In genomic region chr1:25490174-25490573, GRCm38 (mm10) we compare ENCODE assay signal across 14 mouse cellular contexts.
"Had no signal": no experiment of that assay in that cellular context is flagged by ENCODE, and none has a peak within 500 bp of the region (broad histone marks: within the 10 kb centered on the region; RNA-seq: fewer than 3 reads in every experiment).

No protein-coding gene starts in this region.

- H3K4me1 ChIP-seq: kidney, embryonic 15.5 days; limb, embryonic 13.5 days; midbrain, embryonic 12.5 days; neural tube, embryonic 13.5 days had no signal

- H3K4me3 ChIP-seq: kidney, embryonic 15.5 days; limb, embryonic 13.5 days; midbrain, embryonic 12.5 days; neural tube, embryonic 13.5 days had no signal

- H3K4me2 ChIP-seq: kidney, embryonic 15.5 days; limb, embryonic 13.5 days; midbrain, embryonic 12.5 days; neural tube, embryonic 13.5 days had no signal

- H3K27me3 ChIP-seq: kidney, embryonic 15.5 days; limb, embryonic 13.5 days; midbrain, embryonic 12.5 days; neural tube, embryonic 13.5 days had no signal

- ATAC-seq: midbrain, embryonic 16.5 days had no signal

- H3K9me3 ChIP-seq: kidney, embryonic 15.5 days; limb, embryonic 13.5 days; midbrain, embryonic 12.5 days; neural tube, embryonic 13.5 days had no signal

- DNase-seq: kidney, adult 2 months; kidney, postnatal 14 days; lung, adult 18-20 months; retina, postnatal 1 day; right cerebral cortex, postnatal 4 days; spleen, adult 18-20 months; thymus, adult 2 months; thymus, postnatal 25 days had no signal

- H3K36me3 ChIP-seq: kidney, embryonic 15.5 days; limb, embryonic 13.5 days; neural tube, embryonic 13.5 days had no signal

- H3K27ac ChIP-seq: kidney, embryonic 15.5 days; limb, embryonic 13.5 days; liver, embryonic 14.5 days; midbrain, embryonic 12.5 days; neural tube, embryonic 13.5 days had no signal

- H3K9ac ChIP-seq: kidney, embryonic 15.5 days; limb, embryonic 13.5 days; liver, embryonic 14.5 days; midbrain, embryonic 12.5 days; neural tube, embryonic 13.5 days had no signal
